Mouse (Mus musculus): Measurements from ENCODE around the gene Tpmt. TPM values are rescaled to one million over a fixed set of nuclear protein-coding genes. Genes with fewer than 3 reads are reported as not detected.

The Tpmt gene
- total RNA-seq, 4 experiments from 2014 or later: 3.6 to 8.1 (median 5.1) TPM

- DNase-seq (ENCODE audit: low spot score in 2 of 2): no peak
These were observed 64.6 kb downstream of the Tpmt start for GRCm38 (mm10) chr13:46979836-46980490.

GRCm38 (mm10) chr13:46976532-46976931 lies 68.0 kb downstream of the Tpmt start:
- DNase-seq (ENCODE audit: low spot score in 2 of 2): no peak

- no peak for DNase-seq (ENCODE audit: low spot score in 2 of 2)
These were observed 68.6 kb downstream of the Tpmt start for GRCm38 (mm10) chr13:46975930-46976329.

DNA sequence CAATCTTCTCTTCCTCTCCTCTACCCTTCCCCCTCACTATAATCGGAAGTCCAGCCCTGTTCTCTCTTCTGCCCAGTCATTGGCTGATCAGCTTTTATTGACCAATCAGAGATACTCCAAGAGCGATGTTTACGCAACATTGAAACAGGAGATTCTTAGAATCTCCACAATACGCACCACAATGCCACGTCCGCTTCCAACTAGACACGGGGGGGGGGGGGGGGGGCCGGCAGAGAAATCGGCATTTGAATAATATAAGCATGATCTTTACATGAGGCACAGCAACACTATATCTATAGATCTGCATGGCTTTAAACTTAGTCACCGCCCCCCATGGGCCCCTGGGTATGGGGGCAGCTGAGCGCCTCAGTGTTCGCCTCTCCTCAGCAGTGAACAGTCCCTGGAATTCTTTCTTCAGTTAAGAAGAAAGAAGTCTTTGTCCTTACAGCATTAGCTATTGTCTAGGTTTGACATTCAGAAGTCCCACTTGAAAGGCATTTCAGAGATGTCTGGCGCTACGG lies 69.4 kb downstream of the Tpmt start:
- DNase-seq (ENCODE audit: low spot score in 2 of 2): no peak

Other genes starting within 250 kb of the Tpmt start
- 100 to 1,000 TPM in 2 of 4 experiments, 10 to 100 TPM in 2; 88.4 to 103 (median 97.4) TPM for gene Kif13a, start 114.9 kb downstream of the Tpmt start, total RNA-seq (2022)
- gene Nhlrc1, start 29.9 kb downstream of the Tpmt start, total RNA-seq (2022): 1 to 10 TPM; 5.3 to 6.8 (median 5.6) TPM
- 1 to 10 TPM; 6.7 to 8.4 (median 7.0) TPM for gene Kdm1b, start 1.2 kb downstream of the Tpmt start, total RNA-seq (2022)
- gene Dek, start 61.5 kb upstream of the Tpmt start, total RNA-seq (2022): 10 to 100 TPM; 30.6 to 39.9 (median 36.6) TPM
- 10 to 100 TPM; 21.9 to 28.1 (median 22.9) TPM for gene Rnf144b, start 77.9 kb upstream of the Tpmt start, total RNA-seq (2022)